Mouse (Mus musculus) left cerebral cortex, adult 11 months (tissue): ENCODE results near the gene Psmg1.
"Not testable (repeated sequence)": the region's sequence is repeated elsewhere in the genome, so short reads cannot be mapped to it uniquely, and the experiment has no call there.

Experiments used
- DNase-seq: peaks from one replicate; pipeline ENCODE4 v3.0.0; 2022; ENCODE audit warnings: low spot score

Psmg1 gene

DNA sequence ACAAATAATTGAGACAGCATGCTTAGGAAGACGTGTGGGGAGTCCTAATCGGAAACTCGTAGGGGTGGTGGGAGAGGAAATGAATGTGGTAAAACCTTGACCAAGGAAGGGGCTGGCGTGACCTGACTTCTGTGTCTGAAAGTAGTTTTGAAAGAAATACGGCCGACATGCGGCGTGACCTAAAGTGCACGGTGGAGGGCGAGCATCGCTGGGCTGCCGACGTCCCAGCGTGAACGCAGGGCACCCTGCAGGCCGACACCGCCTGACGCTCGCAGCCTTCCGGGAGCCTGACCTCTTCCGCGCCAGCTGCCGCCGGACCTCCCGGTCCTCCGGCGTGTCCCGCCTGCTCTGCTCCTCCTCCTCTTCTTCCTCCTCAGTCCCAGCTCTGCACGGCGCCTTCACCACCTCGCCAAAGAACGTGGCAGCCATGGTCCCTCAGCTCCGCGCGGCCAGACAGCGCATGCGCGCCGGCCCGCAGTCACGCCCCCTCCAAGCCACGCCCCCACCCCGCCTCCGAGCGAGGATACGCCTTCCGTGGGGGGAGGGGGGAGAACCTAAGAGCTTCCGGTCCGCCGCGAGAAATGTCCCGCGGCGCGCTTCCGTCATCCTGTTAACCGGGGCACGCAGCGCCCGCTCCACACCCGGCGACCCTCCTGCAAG is at the start of gene Psmg1:
Gene Psmg1 (minus strand): TSS at position 499 of the 660 bp plus-strand sequence.
- DNase-seq: peak; percentile 94

DNA sequence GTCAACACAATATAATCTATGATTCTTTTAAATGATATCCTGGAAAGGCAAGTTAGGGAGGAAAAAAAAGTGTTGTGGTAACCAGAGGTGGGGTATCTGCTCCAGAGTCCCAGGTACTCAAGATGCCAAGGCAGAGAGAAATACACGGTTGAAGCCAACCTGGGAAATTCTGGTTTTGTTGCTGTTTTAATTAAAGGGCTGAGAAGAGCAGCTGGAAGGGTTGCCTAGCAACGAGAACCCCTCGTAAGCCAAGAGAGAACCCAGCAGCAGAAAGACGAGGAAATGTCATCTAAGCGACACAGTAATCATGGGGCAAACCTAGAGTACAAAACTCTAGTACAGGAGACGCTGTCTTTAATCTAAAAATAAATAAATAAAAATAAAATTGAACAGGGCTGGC is 48.8 kb upstream of the Psmg1 start:
- DNase-seq: peak; percentile 13

GRCm38 (mm10) chr16:96034473-96034872 is 43.7 kb upstream of the Psmg1 start:
- DNase-seq: no peak

GRCm38 (mm10) chr16:96032368-96033043 is 41.7 kb upstream of the Psmg1 start:
- no peak for DNase-seq

DNA sequence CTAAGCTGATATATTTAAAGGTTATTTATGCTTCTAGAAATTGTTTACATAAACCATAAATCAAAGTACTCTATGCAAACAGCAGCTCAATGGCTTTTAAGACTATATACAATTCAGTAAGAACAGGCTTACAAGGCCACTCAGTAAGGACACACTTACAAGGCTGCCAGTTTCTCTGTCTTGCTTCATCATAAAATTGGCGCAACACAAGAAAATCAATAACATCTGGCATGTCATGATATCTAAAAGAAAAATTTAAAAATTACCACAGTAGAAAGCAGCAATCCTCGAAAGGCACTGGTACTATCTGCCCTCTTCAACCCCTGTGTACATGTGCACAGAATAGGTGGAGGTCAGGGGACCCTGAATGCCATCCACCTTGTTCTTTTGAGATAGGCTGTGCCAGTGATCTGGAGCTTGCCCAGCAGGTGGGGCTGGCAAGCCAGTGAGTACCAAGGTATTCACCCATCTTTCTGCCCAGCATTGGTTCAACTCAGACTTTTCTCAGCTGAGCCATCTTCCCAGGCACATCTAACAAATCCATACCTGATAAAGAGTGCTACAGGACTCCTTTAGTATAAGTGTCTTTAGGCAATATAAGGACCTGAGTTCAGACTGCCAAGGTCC is 39.8 kb upstream of the Psmg1 start:
- no peak for DNase-seq

DNA sequence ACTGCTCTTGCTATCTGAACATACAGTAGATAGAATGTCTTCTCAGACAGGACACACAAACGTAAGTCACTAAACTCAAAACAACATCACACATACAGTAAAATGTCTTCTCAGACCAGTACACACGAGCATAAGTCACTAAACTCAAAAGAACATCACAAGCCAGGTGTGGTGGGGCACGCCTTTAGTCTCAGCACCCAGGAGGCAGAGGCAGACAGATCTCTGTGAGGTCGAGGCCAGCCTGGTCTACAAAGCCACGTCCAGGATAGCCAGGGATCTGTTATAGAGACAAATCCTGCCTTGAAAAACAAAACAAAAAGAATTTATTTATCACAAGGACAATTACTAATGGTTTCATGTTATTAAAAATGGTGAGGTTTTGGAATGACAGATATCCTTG is 35.5 kb upstream of the Psmg1 start:
- DNase-seq: no peak

- DNase-seq: no peak
These were observed 34.5 kb upstream of the Psmg1 start for GRCm38 (mm10) chr16:96025244-96025643.

DNA sequence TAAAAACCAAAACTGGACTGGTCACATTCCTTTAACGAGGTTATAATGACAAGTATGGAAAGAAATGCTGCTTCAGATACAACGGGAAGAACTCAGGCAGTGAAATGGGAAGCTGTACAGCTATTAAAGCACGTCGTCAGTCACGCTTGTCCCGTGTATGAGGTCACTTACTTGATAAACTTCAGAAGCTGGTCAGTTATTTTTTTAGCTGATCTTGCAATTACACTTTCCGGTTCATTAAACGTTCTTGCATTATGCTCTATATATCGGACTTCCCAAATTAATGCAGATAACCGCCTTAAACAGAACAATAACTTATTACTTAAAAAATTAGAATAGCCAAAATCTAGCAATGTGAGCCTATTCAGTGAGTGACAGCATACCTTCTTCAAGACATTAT is 30.3 kb upstream of the Psmg1 start:
- DNase-seq: no peak

- DNase-seq: not testable (repeated sequence)
These were observed 18.4 kb upstream of the Psmg1 start for GRCm38 (mm10) chr16:96009124-96009523.

DNA sequence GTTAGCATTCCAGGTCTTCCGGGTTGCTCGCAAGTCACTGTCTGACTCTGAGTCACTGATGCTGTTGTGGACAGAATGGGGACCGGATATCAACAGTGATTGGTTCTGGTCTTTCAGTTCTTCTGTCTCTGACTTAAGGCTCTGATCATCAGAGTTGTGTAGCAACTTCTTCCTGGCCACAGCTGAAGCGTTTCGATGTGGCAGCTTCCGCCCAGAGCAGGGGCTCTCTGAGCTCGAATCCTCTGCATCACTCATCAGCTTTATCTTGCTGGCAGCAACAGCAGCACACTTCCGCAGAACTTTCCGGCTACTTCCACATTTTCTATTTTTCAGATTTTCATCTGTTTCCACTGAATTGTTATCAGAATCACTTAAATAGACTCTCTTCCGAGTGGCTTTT is 13.5 kb upstream of the Psmg1 start:
- not testable (repeated sequence) for DNase-seq

- no peak for DNase-seq
These were observed 8.5 kb upstream of the Psmg1 start for GRCm38 (mm10) chr16:95999291-95999690.

DNA sequence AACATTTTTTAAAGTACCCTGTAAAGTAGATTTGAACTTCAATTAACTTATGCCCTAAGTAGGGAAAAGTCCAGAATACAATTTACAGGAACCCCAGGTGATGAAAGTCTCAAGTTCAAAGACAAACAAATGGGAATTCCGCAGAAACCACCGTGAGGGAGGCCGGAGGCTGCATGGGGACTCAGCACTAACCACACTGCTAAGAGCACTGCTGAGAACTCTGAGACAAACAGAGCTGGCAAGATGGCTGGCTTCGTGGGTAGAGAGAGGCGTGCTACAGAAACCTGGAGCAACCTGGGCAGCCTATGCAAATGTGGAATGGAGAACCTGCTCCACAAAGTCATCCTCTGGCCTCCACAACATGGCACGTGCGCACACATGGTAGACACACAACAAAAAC is 5.4 kb upstream of the Psmg1 start:
- DNase-seq: no peak

GRCm38 (mm10) chr16:95994576-95994975 is 3.8 kb upstream of the Psmg1 start:
- not testable (repeated sequence) for DNase-seq

DNA sequence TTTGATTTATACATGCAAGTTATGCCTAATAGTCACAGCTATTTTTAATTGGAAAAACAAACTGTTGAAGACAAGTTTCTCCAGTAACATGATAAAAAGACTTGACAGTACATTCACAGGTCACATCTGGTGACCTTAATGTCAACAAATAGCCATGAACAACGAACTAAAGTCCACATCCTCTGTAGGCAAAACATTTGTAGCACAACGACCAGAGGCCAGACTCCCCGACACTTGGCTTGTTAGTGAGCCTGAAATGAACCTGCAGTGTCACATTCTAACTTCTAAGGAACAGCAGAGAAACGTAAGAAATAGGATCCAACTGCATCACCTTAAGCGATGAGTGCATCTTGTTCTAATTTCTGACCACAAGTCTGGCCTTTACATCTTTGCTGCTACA is 1.8 kb upstream of the Psmg1 start:
- DNase-seq: no peak

DNA sequence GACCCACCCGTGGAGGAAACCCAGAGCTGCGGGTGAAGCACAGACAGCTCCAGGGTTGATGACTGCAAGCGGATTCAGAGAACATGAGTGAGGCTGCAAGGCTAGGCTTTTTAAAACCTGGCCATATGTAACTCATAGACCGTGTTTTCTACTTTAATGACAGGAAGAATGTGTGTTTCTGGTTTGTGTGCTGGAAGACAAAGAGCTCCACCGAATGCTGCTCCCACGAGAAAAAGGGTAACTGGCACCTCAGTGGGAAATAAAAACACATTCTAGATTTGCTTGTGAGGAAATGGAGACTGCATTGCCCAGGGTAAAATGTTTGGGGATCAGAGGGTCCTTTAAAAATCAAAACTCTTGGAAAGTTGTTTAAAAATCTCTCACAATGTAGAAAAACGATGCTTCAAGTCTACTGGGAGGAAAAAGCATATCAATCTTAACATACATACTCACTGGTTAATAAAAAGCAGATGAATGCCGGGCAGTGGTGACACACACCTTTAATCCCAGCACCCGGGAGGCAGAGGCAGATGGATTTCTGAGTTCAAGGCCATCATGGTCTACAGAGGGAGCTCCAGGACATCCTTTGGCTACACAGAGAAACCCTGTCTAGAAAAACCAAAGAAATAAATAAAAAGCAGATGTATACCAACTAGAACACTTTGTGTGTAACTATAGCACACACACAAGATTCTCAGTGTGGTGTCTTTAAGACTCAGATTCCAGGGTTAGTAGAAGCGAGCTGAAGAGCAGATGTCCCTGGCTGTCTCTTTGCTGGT is 551 bp upstream of the Psmg1 start:
- no peak for DNase-seq

- DNase-seq: no peak
These were observed 5.8 kb downstream of the Psmg1 start for GRCm38 (mm10) chr16:95984911-95985310.

DNA sequence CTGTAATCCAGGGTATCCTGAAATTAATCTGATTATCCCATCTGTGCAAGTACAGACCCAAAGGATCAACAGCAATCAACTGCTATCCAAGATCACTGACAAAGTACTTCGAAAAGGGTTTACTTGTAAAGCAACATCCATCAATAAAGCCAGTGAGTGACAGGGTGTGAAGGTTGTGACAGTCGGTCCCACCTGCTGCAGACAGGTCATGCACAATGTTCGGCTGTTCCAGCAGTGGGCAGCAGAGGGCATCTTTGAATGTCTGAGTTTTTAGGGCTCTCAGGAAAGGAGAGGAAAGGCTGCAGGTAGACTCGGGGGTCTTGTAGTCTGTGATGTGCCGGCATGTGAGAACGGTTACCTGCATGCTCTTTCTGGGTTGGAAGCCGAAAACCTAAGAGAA is 7.2 kb downstream of the Psmg1 start:
- no peak for DNase-seq

DNA sequence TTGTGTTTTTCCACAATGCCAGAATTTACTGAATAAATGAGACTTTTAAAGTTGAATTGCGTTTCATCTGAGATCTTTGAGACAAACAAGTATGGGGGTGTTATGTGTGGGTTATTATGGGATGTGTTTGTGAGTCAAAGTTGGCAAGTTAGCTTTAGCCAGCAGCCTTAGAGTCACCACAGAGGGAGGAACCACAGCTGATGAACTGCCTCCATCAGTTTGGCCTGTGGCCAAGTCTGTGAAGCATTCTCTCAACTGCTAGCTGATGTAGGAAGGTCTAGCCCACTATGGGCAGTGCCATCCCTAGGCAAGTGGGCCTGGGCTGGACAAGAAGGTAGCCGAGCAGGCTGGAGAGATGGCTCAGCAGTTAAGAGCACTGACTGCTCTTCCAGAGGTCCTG is 19.9 kb downstream of the Psmg1 start:
- no peak for DNase-seq

- DNase-seq: no peak
These were observed 23.3 kb downstream of the Psmg1 start for GRCm38 (mm10) chr16:95967455-95967854.

GRCm38 (mm10) chr16:95964427-95965023 is 26.2 kb downstream of the Psmg1 start:
- DNase-seq: no peak

- not testable (repeated sequence) for DNase-seq
These were observed 29.3 kb downstream of the Psmg1 start for GRCm38 (mm10) chr16:95961484-95961883.

DNA sequence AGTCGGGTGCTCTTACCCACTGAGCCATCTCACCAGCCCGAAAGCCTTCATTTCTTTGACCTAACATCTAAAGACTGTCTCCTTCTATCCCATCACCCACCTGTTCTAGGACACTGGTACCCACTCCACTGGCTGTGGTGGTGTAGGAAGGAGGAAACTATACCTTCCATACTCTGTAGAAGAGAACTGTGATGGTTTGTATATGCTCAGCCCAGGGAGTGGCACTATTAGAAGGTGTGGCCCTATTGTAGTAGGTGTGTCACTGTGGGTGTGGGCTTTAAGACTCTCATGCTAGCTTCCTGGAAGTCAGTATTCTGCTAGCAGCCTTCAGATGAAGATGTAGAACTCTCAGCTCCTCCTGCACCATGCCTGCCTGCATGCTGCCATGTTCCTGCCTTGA is 30.1 kb downstream of the Psmg1 start:
- DNase-seq: not testable (repeated sequence)
